Mouse (Mus musculus): ENCODE results near the gene Fam193b.

DNA sequence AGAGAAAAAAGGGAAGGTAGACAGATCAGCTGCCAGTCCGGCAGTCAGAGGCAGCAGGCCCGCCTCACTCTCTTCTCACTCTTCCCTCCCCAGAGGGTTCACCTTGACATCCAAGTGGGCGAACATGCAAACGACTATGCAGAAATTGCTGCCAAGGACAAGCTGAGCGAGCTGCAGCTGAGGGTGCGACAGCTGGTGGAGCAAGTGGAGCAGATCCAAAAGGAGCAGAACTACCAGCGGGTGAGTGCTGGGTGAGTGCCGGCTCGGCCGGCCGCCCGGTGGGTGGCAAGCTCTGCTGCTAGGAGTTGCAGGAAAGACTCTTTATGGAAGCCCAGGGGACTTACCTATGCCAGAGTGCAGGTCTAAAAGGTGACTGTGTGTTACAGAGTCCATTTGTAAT, 24.5 kb upstream of the Fam193b start:
- no peak for TF ChIP-seq CTCF (IDR thresholded peaks at IDR 0.05; ENCODE audit: low read depth, low read length)
- no peak for TF ChIP-seq POLR2A (IDR thresholded peaks at IDR 0.05; ENCODE audit: borderline replicate concordance, low read depth, low read length)
